ENCODE assay signal across 10 mouse cellular contexts in the genomic region with DNA sequence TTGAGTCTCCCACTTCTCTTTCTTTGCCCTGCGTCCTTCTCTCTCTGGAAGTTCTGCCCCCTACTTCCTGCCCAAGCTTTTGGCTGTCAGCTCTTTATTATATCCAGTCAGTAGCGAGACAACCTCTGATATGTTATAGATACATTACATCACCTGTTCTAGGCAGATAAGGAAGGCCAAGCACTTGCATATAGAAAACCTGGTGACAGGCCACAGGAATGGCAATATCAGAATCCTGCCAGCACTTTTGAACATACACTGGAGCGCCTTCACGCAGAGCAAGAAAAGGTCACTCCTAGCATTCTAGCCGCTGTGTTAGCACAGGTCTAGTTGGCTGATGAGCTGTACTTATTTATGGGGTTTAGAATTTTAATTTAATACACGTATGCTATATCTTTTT.
DNase-seq lines count a peak whose midpoint lies in the region; ATAC-seq and TF ChIP-seq lines count a peak whose summit lies in the region.
"Had no signal": no experiment of that assay in that cellular context is flagged by ENCODE, and none has a peak within 500 bp of the region (broad histone marks: within the 10 kb centered on the region; RNA-seq: fewer than 3 reads in every experiment).

No protein-coding gene starts in this region.

- H3K27me3 ChIP-seq in heart, embryonic 12.5 days (replicated peaks), result no peaks in the 10 kb centered on the region
- H3K27me3 ChIP-seq in MEL (ENCODE audit: control insufficient read depth in 1 of 2, insufficient read depth in 2 of 2, low read length in 2 of 2), result no peaks in the 10 kb centered on the region
- no peaks in the 10 kb centered on the region for H3K27me3 ChIP-seq in embryonic facial prominence, embryonic 14.5 days (replicated peaks; ENCODE audit: control insufficient read depth, insufficient read depth, low read length)
- H3K27me3 ChIP-seq in liver, embryonic 14.5 days (ENCODE audit: control insufficient read depth, insufficient read depth, low read length), result no peaks in the 10 kb centered on the region

- no peak for TF ChIP-seq CTCF in MEL (IDR thresholded peaks at IDR 0.05 in 2 of 3, conservative IDR thresholded peaks at IDR 0.05 in 1 of 3; ENCODE audit: control insufficient read depth in 1 of 3, insufficient read depth in 1 of 3, low read depth in 2 of 3, low read length in 3 of 3, poor library complexity in 1 of 3, severe bottlenecking in 1 of 3)
- TF ChIP-seq CTCF in liver, embryonic 14.5 days (IDR thresholded peaks at IDR 0.05; ENCODE audit: low read depth), result no peak

- H3K9me3 ChIP-seq in heart, embryonic 12.5 days (replicated peaks), result no peaks in the 10 kb centered on the region
- no peaks in the 10 kb centered on the region for H3K9me3 ChIP-seq in MEL (replicated peaks; ENCODE audit: insufficient read depth, low read length)
- no peaks in the 10 kb centered on the region for H3K9me3 ChIP-seq in embryonic facial prominence, embryonic 14.5 days (ENCODE audit: control insufficient read depth, low read length)
- no peaks in the 10 kb centered on the region for H3K9me3 ChIP-seq in liver, embryonic 14.5 days (ENCODE audit: control insufficient read depth, low read length)

- TF ChIP-seq EP300 in MEL (IDR thresholded peaks at IDR 0.05; ENCODE audit: low read depth in 1 of 2, low read length in 2 of 2), result peak; percentile 38 to 48; a peak in 2 of 4 replicates
- no peak for TF ChIP-seq EP300 in liver, embryonic 14.5 days (IDR thresholded peaks at IDR 0.05; ENCODE audit: low read depth)

- 34% methylated on average over 6 of the region's 6 CpGs for WGBS in heart, embryonic 12.5 days
- WGBS in embryonic facial prominence, embryonic 14.5 days, result 61% methylated on average over 6 of the region's 6 CpGs
- WGBS in liver, embryonic 14.5 days (ENCODE audit: insufficient replicate concordance), result 32% methylated on average over 6 of the region's 6 CpGs

- DNase-seq in heart, adult 8-10 months (ENCODE audit: low spot score), result no peak
- DNase-seq in MEL (ENCODE audit: low read depth, low spot score), result peak; percentile 61
- DNase-seq in embryonic facial prominence, embryonic 14.5 days (ENCODE audit: low spot score), result no peak
- peak in 1 of 3 experiments; percentile 17 for DNase-seq in liver, embryonic 14.5 days (ENCODE audit: low read depth in 3 of 3, low spot score in 3 of 3)
- no peak for DNase-seq in adrenal gland, postnatal 14 days
- DNase-seq in urinary bladder, adult 18-20 months (ENCODE audit: low spot score in 2 of 2), result no peak
- DNase-seq in embryo, embryonic 10 days (ENCODE audit: low spot score), result no peak
- DNase-seq: adrenal gland, adult 8-10 months had no signal

- ATAC-seq in heart, embryonic 12.5 days (ENCODE audit: insufficient number of reproducible peaks, low FRiP score), result 0 out of 2 replicates have a peak, but pooled peaks have one; percentile 24
- no peak for ATAC-seq in embryonic facial prominence, embryonic 14.5 days (ENCODE audit: low read depth)
- ATAC-seq in liver, embryonic 14.5 days (ENCODE audit: insufficient read depth), result peak; percentile 59; the same call in 1 of the 2 replicates

- no peaks in the 10 kb centered on the region for H3K79me2 ChIP-seq in MEL (ENCODE audit: control insufficient read depth, insufficient read depth, low read length, poor library complexity)

- no peak overlapping the region for H3K9ac ChIP-seq in heart, embryonic 12.5 days
- peak overlapping the region; percentile 25; the same call in 1 of the 2 replicates for H3K9ac ChIP-seq in MEL (ENCODE audit: control insufficient read depth, low read depth, low read length, poor library complexity, severe bottlenecking)
- no peak overlapping the region for H3K9ac ChIP-seq in embryonic facial prominence, embryonic 14.5 days (ENCODE audit: low read depth, low read length)
- no peak overlapping the region for H3K9ac ChIP-seq in liver, embryonic 14.5 days (replicated peaks)

- peaks cover 40% of the 10 kb centered on the region for H3K4me1 ChIP-seq in heart, embryonic 12.5 days (replicated peaks)
- H3K4me1 ChIP-seq in MEL (ENCODE audit: control insufficient read depth in 1 of 2, insufficient read depth in 2 of 2, low read length in 2 of 2), result peaks cover 0 to 12% of the 10 kb centered on the region in 2 experiments; a peak in 2 of 4 replicates
- peaks cover 31% of the 10 kb centered on the region for H3K4me1 ChIP-seq in embryonic facial prominence, embryonic 14.5 days (ENCODE audit: control insufficient read depth, insufficient read depth, low read length)
- H3K4me1 ChIP-seq in liver, embryonic 14.5 days (replicated peaks; ENCODE audit: control insufficient read depth in 2 of 2, insufficient read depth in 2 of 2, low read length in 1 of 2), result peaks cover 2 to 15% of the 10 kb centered on the region in 2 experiments; a peak in 3 of 4 replicates

- TF ChIP-seq POLR2A in MEL (IDR thresholded peaks at IDR 0.05; ENCODE audit: control insufficient read depth in 1 of 2, insufficient read depth in 1 of 2, low read depth in 1 of 2, low read length in 2 of 2, poor library complexity in 1 of 2), result no peak

- TF ChIP-seq RAD21 in MEL (IDR thresholded peaks at IDR 0.05; ENCODE audit: low read depth, low read length), result no peak

- H3K27ac ChIP-seq in heart, embryonic 12.5 days (ENCODE audit: poor library complexity, severe bottlenecking), result peak overlapping the region; percentile 59
- H3K27ac ChIP-seq in MEL (ENCODE audit: control insufficient read depth, low read depth, low read length), result no peak overlapping the region
- H3K27ac ChIP-seq in embryonic facial prominence, embryonic 14.5 days (replicated peaks; ENCODE audit: low read depth, low read length), result peak overlapping the region; percentile 49
- no peak overlapping the region for H3K27ac ChIP-seq in liver, embryonic 14.5 days
- H3K27ac ChIP-seq: macrophage had no signal

- H3K4me3 ChIP-seq in heart, embryonic 12.5 days, result no peak overlapping the region
- no peak overlapping the region; a peak in 1 of 4 replicates for H3K4me3 ChIP-seq in MEL (ENCODE audit: control insufficient read depth in 1 of 2, insufficient read depth in 1 of 2, low read depth in 2 of 2, low read length in 2 of 2)
- no peak overlapping the region for H3K4me3 ChIP-seq in embryonic facial prominence, embryonic 14.5 days (ENCODE audit: low read depth, low read length)
- H3K4me3 ChIP-seq in liver, embryonic 14.5 days (ENCODE audit: insufficient read depth in 1 of 2, low read depth in 2 of 2, low read length in 2 of 2), result no peak overlapping the region

- H3K4me2 ChIP-seq in heart, embryonic 12.5 days, result no peak overlapping the region
- no peak overlapping the region for H3K4me2 ChIP-seq in embryonic facial prominence, embryonic 14.5 days (ENCODE audit: low read depth, low read length)
- no peak overlapping the region for H3K4me2 ChIP-seq in liver, embryonic 14.5 days (ENCODE audit: low read depth)

- no peaks in the 10 kb centered on the region for H3K36me3 ChIP-seq in heart, embryonic 12.5 days
- peaks cover 0 to 8% of the 10 kb centered on the region in 2 experiments; a peak in 2 of 4 replicates for H3K36me3 ChIP-seq in MEL (ENCODE audit: control insufficient read depth in 1 of 2, insufficient read depth in 2 of 2, low read length in 2 of 2)
- no peaks in the 10 kb centered on the region for H3K36me3 ChIP-seq in embryonic facial prominence, embryonic 14.5 days (ENCODE audit: control insufficient read depth, insufficient read depth, low read length)
- no peaks in the 10 kb centered on the region for H3K36me3 ChIP-seq in liver, embryonic 14.5 days (replicated peaks; ENCODE audit: control insufficient read depth, insufficient read depth, low read depth)

TF ChIP-seq in MEL, 35 proteins besides CTCF, POLR2A, EP300 and RAD21 (continues in another document):
- TF ChIP-seq ZC3H11A (IDR thresholded peaks at IDR 0.05; ENCODE audit: low read depth, low read length) (no peak), SIN3A (IDR thresholded peaks at IDR 0.05; ENCODE audit: low read length) (0 out of 2 replicates have a peak, but pooled peaks have one; percentile 27), KAT2A (conservative IDR thresholded peaks at IDR 0.05; ENCODE audit: low read depth, low read length) (no peak), ETS1 (IDR thresholded peaks at IDR 0.05; ENCODE audit: low read depth, low read length) (peak; percentile 80), ZNF384 (IDR thresholded peaks at IDR 0.05; ENCODE audit: low read depth, low read length) (no peak), NRF1 (IDR thresholded peaks at IDR 0.05; ENCODE audit: insufficient read depth, low read depth, low read length, poor library complexity, severe bottlenecking) (no peak), BHLHE40 (IDR thresholded peaks at IDR 0.05; ENCODE audit: borderline replicate concordance, low read depth, low read length) (no peak), ZKSCAN1 (IDR thresholded peaks at IDR 0.05; ENCODE audit: low read depth, low read length) (no peak), TCF12 (IDR thresholded peaks at IDR 0.05; ENCODE audit: low read depth, low read length) (peak; percentile 59; the same call in 1 of the 2 replicates), TAL1 (IDR thresholded peaks at IDR 0.05; ENCODE audit: low read length) (no peak), SMC3 (IDR thresholded peaks at IDR 0.05; ENCODE audit: low read depth, low read length) (no peak), TBP (IDR thresholded peaks at IDR 0.05; ENCODE audit: low read depth, low read length) (no peak), JUND (IDR thresholded peaks at IDR 0.05; ENCODE audit: low read depth, low read length) (no peak), RCOR1 (IDR thresholded peaks at IDR 0.05; ENCODE audit: low read depth, low read length) (no peak), CHD1 (IDR thresholded peaks at IDR 0.05; ENCODE audit: low read depth, low read length) (no peak), GATA1 (IDR thresholded peaks at IDR 0.05; ENCODE audit: low read depth, low read length) (peak; percentile 63; the same call in 1 of the 2 replicates), HCFC1 (IDR thresholded peaks at IDR 0.05; ENCODE audit: low read depth, low read length) (0 out of 2 replicates have a peak, but pooled peaks have one; percentile 18), MYC (IDR thresholded peaks at IDR 0.05; ENCODE audit: low read depth, low read length) (no peak), ZMIZ1 (IDR thresholded peaks at IDR 0.05; ENCODE audit: low read depth, low read length) (no peak), MEF2A (IDR thresholded peaks at IDR 0.05; ENCODE audit: extremely low read depth, insufficient replicate concordance, low read depth, low read length, poor library complexity, severe bottlenecking) (no peak), MYB (IDR thresholded peaks at IDR 0.05; ENCODE audit: low read depth, low read length) (no peak), POLR2AphosphoS5 (IDR thresholded peaks at IDR 0.05; ENCODE audit: borderline replicate concordance, low read depth, low read length) (no peak), MAFK (IDR thresholded peaks at IDR 0.05; ENCODE audit: borderline replicate concordance, low read depth, low read length) (no peak), CHD2 (IDR thresholded peaks at IDR 0.05; ENCODE audit: low read length) (no peak), MXI1 (IDR thresholded peaks at IDR 0.05; ENCODE audit: low read depth, low read length) (no peak), USF1 (IDR thresholded peaks at IDR 0.05; ENCODE audit: low read depth, low read length) (no peak)

Comparison
In these comparisons a context has a peak if more than half of its experiments do, and no peak if none do; other contexts are left out.
1. H3K27ac ChIP-seq: peak in heart, embryonic 12.5 days (single experiment) and embryonic facial prominence, embryonic 14.5 days (single experiment); none in MEL (single experiment) and liver, embryonic 14.5 days (single experiment).